Mouse (Mus musculus) ES-E14 (cell line): ENCODE data around the gene Acan.

Experiments used
- CHD2 ChIP-seq: IDR thresholded peaks from 2 replicates; pipeline ENCODE4 v1.6.1; 2014; ENCODE audit warnings: mild to moderate bottlenecking, low read depth, low read length, inconsistent platforms
- MAFK ChIP-seq: IDR thresholded peaks from 2 replicates; pipeline ENCODE4 v1.6.1; 2014; ENCODE audit warnings: mild to moderate bottlenecking, low read depth, low read length, inconsistent platforms; ENCODE audit not compliant: insufficient read depth
- ZC3H11A ChIP-seq: IDR thresholded peaks from 2 replicates; pipeline ENCODE4 v1.6.1; 2012; ENCODE audit warnings: low read depth, mild to moderate bottlenecking, inconsistent platforms, low read length, borderline replicate concordance
- ZNF384 ChIP-seq: IDR thresholded peaks from 2 replicates; pipeline ENCODE4 v1.6.1; 2012; ENCODE audit warnings: low read depth, low read length, inconsistent platforms

DNA sequence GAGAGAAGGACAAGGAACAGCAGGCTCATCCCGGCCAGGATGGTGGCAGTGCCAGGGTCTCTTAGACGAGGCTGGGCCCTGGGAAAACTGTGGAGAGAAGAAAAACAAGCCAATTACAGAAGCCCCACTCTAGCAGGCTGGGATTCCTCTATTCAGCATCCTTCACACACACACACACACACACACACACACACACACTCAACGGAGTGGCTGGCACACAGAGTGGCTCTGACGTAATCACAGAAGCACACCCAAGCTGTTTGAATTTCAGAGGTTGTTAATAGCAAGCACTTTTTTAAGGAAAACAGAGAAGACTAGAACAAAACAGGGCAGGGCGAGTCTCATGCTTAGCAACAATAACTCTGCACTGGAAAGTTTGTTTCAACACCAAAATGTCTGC is 70.2 kb downstream of the Acan start:
- TF ChIP-seq MAFK (no peak), CHD2 (no peak), ZNF384 (no peak), ZC3H11A (no peak)
